Mouse (Mus musculus): ENCODE data around the gene Bcl2l1. TPM values are rescaled to one million over a fixed set of nuclear protein-coding genes. Genes with fewer than 3 reads are reported as not detected.

Gene Bcl2l1
- polyA plus RNA-seq, 1 experiment from 2014 or later, result 138 TPM

DNA sequence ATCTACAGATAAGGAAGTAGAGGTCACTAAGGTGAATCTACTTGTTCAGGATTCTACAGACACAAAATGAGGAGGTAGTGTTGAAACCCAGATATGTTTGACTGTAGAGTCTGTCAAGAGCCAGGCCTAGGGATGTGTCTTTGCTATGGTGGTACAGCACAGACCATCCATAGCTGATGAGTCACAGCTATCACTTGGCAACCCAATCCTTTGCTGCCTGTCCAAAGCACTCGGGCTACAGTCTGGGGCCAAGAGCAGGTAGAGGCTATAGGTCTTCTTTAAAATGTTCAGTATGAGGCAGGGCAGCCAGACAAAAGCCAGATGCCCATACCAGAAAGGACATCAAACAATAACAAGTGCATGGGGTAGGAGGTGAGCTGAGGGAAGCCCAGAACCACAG is 33.9 kb downstream of the Bcl2l1 start:
- ATAC-seq, result no peak
- Histone ChIP-seq H3K36me3 (ENCODE audit: control insufficient read depth, insufficient read depth, low read length) (no peaks in the 10 kb centered on the region), H3K27me3 (replicated peaks; ENCODE audit: control insufficient read depth, insufficient read depth, low read length) (no peaks in the 10 kb centered on the region), H3K4me1 (ENCODE audit: control insufficient read depth, insufficient read depth, low read depth, low read length) (peaks cover 5% of the 10 kb centered on the region), H3K4me2 (ENCODE audit: low read length) (no peak overlapping the region), H3K27ac (ENCODE audit: low read depth, low read length) (no peak overlapping the region), H3K4me3 (ENCODE audit: low read length) (no peak overlapping the region), H3K9me3 (ENCODE audit: control insufficient read depth, low read length) (no peaks in the 10 kb centered on the region), H3K9ac (ENCODE audit: low read depth, low read length) (no peak overlapping the region)
- WGBS, result 88% methylated on average over 1 of the region's 1 CpGs

GRCm38 (mm10) chr2:152794281-152794827 is 37.2 kb downstream of the Bcl2l1 start:
- Histone ChIP-seq H3K27ac (ENCODE audit: low read depth, low read length) (peak overlapping the region; percentile 57; the same call in 1 of the 2 replicates), H3K4me2 (ENCODE audit: low read length) (no peak overlapping the region), H3K36me3 (ENCODE audit: control insufficient read depth, insufficient read depth, low read length) (no peaks in the 10 kb centered on the region), H3K4me3 (ENCODE audit: low read length) (no peak overlapping the region), H3K27me3 (replicated peaks; ENCODE audit: control insufficient read depth, insufficient read depth, low read length) (no peaks in the 10 kb centered on the region), H3K9ac (ENCODE audit: low read depth, low read length) (0 out of 2 replicates have a peak overlapping the region, but pooled peaks have one; percentile 12), H3K4me1 (ENCODE audit: control insufficient read depth, insufficient read depth, low read depth, low read length) (peaks cover 11% of the 10 kb centered on the region), H3K9me3 (ENCODE audit: control insufficient read depth, low read length) (no peaks in the 10 kb centered on the region)
- ATAC-seq, result peak; percentile 67
- WGBS, result 57% methylated on average over 9 of the region's 9 CpGs

DNA sequence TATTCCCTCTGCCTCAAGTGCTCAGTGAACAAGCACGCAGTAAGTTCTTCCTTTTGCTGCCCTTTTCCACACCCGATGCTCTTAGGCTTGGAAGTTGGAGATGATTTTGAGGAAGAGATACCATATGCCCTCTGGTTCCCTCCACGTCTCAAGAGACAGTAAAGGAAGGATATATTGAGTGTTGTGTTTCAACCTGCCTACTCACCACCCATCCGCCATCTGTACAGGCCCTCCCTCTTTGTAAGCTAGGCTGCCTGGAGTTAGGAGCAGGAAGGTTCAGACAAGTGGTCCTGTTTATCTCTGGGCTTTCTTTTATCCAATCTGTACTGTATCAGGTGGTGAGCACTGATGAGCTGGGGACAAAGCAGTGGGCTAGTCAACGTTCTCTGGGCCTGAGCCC is 38.1 kb downstream of the Bcl2l1 start:
- WGBS, result 89% methylated on average over 5 of the region's 5 CpGs
- ATAC-seq, result no peak

DNA sequence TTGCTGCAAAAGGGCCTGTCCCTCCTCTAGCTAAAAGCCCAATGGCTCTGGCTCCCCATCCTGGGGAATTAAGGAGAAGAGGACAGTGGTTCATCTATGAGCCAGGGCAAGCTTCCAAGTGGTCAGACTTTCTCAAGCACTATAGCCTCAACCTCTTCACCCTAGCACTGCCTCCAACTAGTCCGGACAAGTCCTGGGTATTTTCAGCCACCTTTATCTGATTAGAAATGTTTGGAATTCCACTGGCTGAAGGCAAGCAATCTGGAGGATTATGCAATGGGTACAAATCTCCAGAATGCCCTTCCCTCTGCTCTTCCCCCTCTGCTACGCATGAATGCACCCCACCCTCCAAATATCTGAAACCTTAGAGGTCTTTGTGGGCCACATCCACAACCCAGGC is 39.1 kb downstream of the Bcl2l1 start:
- no peak for ATAC-seq
- peaks cover 13% of the 10 kb centered on the region for H3K4me1 ChIP-seq (ENCODE audit: control insufficient read depth, insufficient read depth, low read depth, low read length)
- H3K36me3 ChIP-seq (ENCODE audit: control insufficient read depth, insufficient read depth, low read length), result no peaks in the 10 kb centered on the region
- H3K27ac ChIP-seq (ENCODE audit: low read depth, low read length), result no peak overlapping the region
- no peak overlapping the region for H3K9ac ChIP-seq (ENCODE audit: low read depth, low read length)
- no peak overlapping the region for H3K4me2 ChIP-seq (ENCODE audit: low read length)
- H3K9me3 ChIP-seq (ENCODE audit: control insufficient read depth, low read length), result no peaks in the 10 kb centered on the region
- WGBS, result 76% methylated on average over 2 of the region's 2 CpGs
- H3K27me3 ChIP-seq (replicated peaks; ENCODE audit: control insufficient read depth, insufficient read depth, low read length), result no peaks in the 10 kb centered on the region
- no peak overlapping the region for H3K4me3 ChIP-seq (ENCODE audit: low read length)

More for the DNA sequence above, 38.1 kb downstream of the Bcl2l1 start:
- Histone ChIP-seq H3K4me3 (ENCODE audit: low read length) (no peak overlapping the region), H3K4me2 (ENCODE audit: low read length) (no peak overlapping the region), H3K9ac (ENCODE audit: low read depth, low read length) (no peak overlapping the region), H3K4me1 (ENCODE audit: control insufficient read depth, insufficient read depth, low read depth, low read length) (peaks cover 13% of the 10 kb centered on the region), H3K9me3 (ENCODE audit: control insufficient read depth, low read length) (no peaks in the 10 kb centered on the region), H3K27me3 (replicated peaks; ENCODE audit: control insufficient read depth, insufficient read depth, low read length) (no peaks in the 10 kb centered on the region), H3K36me3 (ENCODE audit: control insufficient read depth, insufficient read depth, low read length) (no peaks in the 10 kb centered on the region), H3K27ac (ENCODE audit: low read depth, low read length) (no peak overlapping the region)

DNA sequence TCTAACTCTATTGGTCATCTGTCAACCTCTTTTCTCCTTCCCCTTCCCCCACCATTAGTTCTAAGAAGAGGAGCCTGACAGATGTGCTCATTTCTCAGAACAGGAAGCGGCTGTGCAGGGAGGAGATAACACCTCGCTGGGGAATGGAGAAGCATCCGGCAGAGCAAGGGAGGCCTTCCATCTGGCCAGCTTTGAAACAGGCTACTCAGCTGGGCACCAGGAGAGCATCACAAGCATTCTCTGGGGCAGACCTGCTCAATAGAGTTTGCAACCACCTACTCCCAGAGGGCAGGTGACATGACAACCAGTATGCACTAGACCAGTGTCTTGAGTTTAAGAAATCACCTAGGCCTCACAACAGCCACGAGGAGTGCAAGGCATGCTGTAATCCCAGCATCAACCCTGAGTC is 41.9 kb downstream of the Bcl2l1 start:
- H3K27me3 ChIP-seq (replicated peaks; ENCODE audit: control insufficient read depth, insufficient read depth, low read length), result no peaks in the 10 kb centered on the region
- H3K4me2 ChIP-seq (ENCODE audit: low read length), result no peak overlapping the region
- 42% methylated on average over 4 of the region's 4 CpGs for WGBS
- no peaks in the 10 kb centered on the region for H3K9me3 ChIP-seq (ENCODE audit: control insufficient read depth, low read length)
- peaks cover 13% of the 10 kb centered on the region for H3K4me1 ChIP-seq (ENCODE audit: control insufficient read depth, insufficient read depth, low read depth, low read length)
- H3K4me3 ChIP-seq (ENCODE audit: low read length), result no peak overlapping the region
- H3K36me3 ChIP-seq (ENCODE audit: control insufficient read depth, insufficient read depth, low read length), result no peaks in the 10 kb centered on the region
- ATAC-seq, result no peak
- peak overlapping the region; percentile 52; the same call in 1 of the 2 replicates for H3K27ac ChIP-seq (ENCODE audit: low read depth, low read length)
- no peak overlapping the region for H3K9ac ChIP-seq (ENCODE audit: low read depth, low read length)

DNA sequence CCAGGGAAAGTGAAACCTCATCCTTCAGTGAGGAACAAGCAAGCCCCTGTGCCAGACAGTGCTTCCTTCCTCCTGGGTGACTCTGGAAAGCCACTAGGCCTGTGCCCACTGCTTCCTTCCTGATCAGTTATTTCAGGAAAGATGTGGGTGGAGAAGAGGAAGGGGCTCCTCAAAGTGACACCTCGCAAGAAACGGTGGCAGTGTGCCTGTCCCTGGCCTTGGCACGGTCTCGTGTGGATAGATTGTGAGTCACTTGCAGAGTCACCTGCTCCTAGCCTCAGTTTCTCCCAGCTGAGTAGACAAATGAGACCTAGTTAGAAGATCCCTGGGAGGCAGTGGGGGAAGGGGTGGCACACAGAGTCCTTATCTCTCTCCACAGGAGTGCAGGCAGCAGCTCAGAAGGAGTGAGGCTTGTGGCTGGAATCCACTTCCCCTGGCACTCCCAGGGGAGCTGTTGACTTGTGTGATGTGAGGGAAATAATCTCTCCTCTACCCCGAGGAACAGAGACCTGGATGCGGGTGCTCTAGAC is 42.6 kb downstream of the Bcl2l1 start:
- H3K27me3 ChIP-seq (replicated peaks; ENCODE audit: control insufficient read depth, insufficient read depth, low read length), result no peaks in the 10 kb centered on the region
- H3K27ac ChIP-seq (ENCODE audit: low read depth, low read length), result peak overlapping the region; percentile 52; the same call in 1 of the 2 replicates
- H3K4me1 ChIP-seq (ENCODE audit: control insufficient read depth, insufficient read depth, low read depth, low read length), result peaks cover 7% of the 10 kb centered on the region
- H3K9ac ChIP-seq (ENCODE audit: low read depth, low read length), result no peak overlapping the region
- no peak overlapping the region for H3K4me3 ChIP-seq (ENCODE audit: low read length)
- H3K36me3 ChIP-seq (ENCODE audit: control insufficient read depth, insufficient read depth, low read length), result no peaks in the 10 kb centered on the region
- 71% methylated on average over 6 of the region's 6 CpGs for WGBS
- ATAC-seq, result no peak
- H3K4me2 ChIP-seq (ENCODE audit: low read length), result no peak overlapping the region
- H3K9me3 ChIP-seq (ENCODE audit: control insufficient read depth, low read length), result no peaks in the 10 kb centered on the region

GRCm38 (mm10) chr2:152787543-152787942 is 44.0 kb downstream of the Bcl2l1 start:
- H3K27ac ChIP-seq (ENCODE audit: low read depth, low read length), result no peak overlapping the region
- H3K27me3 ChIP-seq (replicated peaks; ENCODE audit: control insufficient read depth, insufficient read depth, low read length), result no peaks in the 10 kb centered on the region
- no peak overlapping the region for H3K4me3 ChIP-seq (ENCODE audit: low read length)
- H3K4me1 ChIP-seq (ENCODE audit: control insufficient read depth, insufficient read depth, low read depth, low read length), result peaks cover 7% of the 10 kb centered on the region
- no peaks in the 10 kb centered on the region for H3K36me3 ChIP-seq (ENCODE audit: control insufficient read depth, insufficient read depth, low read length)
- no peaks in the 10 kb centered on the region for H3K9me3 ChIP-seq (ENCODE audit: control insufficient read depth, low read length)
- no peak for ATAC-seq
- WGBS, result 94% methylated on average over 6 of the region's 6 CpGs
- no peak overlapping the region for H3K9ac ChIP-seq (ENCODE audit: low read depth, low read length)
- H3K4me2 ChIP-seq (ENCODE audit: low read length), result no peak overlapping the region

DNA sequence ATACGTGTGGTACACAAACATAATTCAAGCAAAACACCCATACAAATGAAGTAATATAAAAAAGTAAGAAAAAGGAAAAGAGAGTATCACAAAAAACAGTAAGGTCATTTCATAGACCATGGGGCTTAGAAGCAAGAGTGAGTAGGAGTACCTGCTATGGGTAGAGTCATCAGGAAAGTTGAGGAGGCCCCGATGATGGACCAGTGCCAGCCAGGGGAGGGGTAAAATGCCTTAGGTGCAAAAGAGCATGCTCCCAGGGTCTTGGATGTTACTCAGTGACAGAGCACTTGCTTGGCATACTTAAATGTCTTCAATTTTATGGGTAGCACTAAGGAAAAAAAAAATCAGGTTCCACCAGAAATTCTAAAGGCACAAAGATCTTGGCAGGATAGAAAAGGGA is 44.4 kb downstream of the Bcl2l1 start:
- Histone ChIP-seq H3K4me2 (ENCODE audit: low read length) (no peak overlapping the region), H3K27ac (ENCODE audit: low read depth, low read length) (no peak overlapping the region), H3K4me1 (ENCODE audit: control insufficient read depth, insufficient read depth, low read depth, low read length) (peaks cover 7% of the 10 kb centered on the region), H3K9ac (ENCODE audit: low read depth, low read length) (no peak overlapping the region), H3K9me3 (ENCODE audit: control insufficient read depth, low read length) (no peaks in the 10 kb centered on the region), H3K27me3 (replicated peaks; ENCODE audit: control insufficient read depth, insufficient read depth, low read length) (no peaks in the 10 kb centered on the region), H3K4me3 (ENCODE audit: low read length) (no peak overlapping the region), H3K36me3 (ENCODE audit: control insufficient read depth, insufficient read depth, low read length) (no peaks in the 10 kb centered on the region)
- no peak for ATAC-seq
- 92% methylated on average over 2 of the region's 2 CpGs for WGBS

DNA sequence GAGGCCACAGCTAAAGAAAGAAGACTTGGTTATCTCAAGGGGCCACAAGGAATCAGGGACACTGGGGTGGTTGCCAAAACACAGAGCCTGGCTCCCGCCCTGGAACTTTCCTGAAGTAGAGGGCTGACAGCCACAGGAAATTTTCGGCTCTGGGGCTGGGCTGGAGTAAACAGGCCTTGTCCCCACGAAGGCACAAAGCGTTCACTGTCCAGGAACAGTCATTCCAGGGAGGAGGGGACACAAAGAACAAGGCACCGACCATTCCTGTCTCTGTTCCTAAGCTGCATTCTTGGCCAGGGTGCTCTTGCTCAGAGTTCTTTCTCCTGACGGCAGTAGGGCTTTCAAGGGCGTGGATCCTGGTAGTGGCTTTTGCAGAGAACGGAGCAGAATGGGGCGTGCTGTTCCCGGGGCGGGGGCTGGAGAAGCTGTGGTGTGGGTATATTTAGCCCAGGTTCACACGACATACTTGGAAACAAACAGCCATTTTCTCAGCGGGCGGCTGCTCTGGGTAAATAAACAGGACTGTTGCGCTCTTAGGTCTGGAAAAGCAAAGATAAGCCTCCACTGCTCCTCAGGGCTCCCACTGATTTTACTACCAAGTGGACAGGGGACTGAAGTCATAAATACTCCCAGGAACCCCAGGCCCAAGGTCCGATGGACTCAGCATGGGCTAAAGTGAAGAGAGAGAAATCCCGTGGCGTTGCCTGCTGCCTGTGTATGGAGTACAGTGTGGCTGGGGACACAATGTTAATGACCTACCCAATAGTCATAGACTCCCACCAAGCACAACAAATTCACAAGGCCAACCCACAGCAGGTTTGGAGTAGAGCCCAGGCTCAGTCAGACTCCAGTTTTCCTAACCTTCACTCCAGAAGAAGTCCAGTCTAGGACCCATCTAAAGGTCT is 45.8 kb downstream of the Bcl2l1 start:
- H3K4me2 ChIP-seq (ENCODE audit: low read length), result no peak overlapping the region
- 63% methylated on average over 18 of the region's 18 CpGs for WGBS
- H3K4me1 ChIP-seq (ENCODE audit: control insufficient read depth, insufficient read depth, low read depth, low read length), result peaks cover 7% of the 10 kb centered on the region

More for the DNA sequence above, 45.8 kb downstream of the Bcl2l1 start:
- Histone ChIP-seq H3K9me3 (ENCODE audit: control insufficient read depth, low read length) (no peaks in the 10 kb centered on the region), H3K27ac (ENCODE audit: low read depth, low read length) (peak overlapping the region; percentile 36), H3K27me3 (replicated peaks; ENCODE audit: control insufficient read depth, insufficient read depth, low read length) (no peaks in the 10 kb centered on the region), H3K4me3 (ENCODE audit: low read length) (no peak overlapping the region), H3K36me3 (ENCODE audit: control insufficient read depth, insufficient read depth, low read length) (peaks cover 13% of the 10 kb centered on the region), H3K9ac (ENCODE audit: low read depth, low read length) (no peak overlapping the region)
- peak; percentile 78 for ATAC-seq
